Mouse (Mus musculus) adrenal gland, postnatal 14 days (tissue): Measurements from ENCODE around the gene Wwox. TPM values are rescaled to one million over a fixed set of nuclear protein-coding genes. Genes with fewer than 3 reads are reported as not detected.

Source experiments
- DNase-seq: peaks from one replicate; pipeline ENCODE4 v3.0.0; 2021; ENCODE audit warnings: mixed read lengths
- total RNA-seq: library from RNA; stranded (reverse); gene quantifications from 2 replicates; pipeline ENCODE4 v1.2.3, GENCODE M21; 2021

Wwox gene
- total RNA-seq, 1 experiment from 2014 or later: 22.4 TPM

- no peak for DNase-seq
Measured at GRCm38 (mm10) chr8:114743185-114743915, 303.9 kb downstream of the Wwox start.

GRCm38 (mm10) chr8:114746373-114746772, 306.9 kb downstream of the Wwox start:
- DNase-seq: no peak

- no peak for DNase-seq
Measured at GRCm38 (mm10) chr8:114751376-114752135, 312.1 kb downstream of the Wwox start.

DNA sequence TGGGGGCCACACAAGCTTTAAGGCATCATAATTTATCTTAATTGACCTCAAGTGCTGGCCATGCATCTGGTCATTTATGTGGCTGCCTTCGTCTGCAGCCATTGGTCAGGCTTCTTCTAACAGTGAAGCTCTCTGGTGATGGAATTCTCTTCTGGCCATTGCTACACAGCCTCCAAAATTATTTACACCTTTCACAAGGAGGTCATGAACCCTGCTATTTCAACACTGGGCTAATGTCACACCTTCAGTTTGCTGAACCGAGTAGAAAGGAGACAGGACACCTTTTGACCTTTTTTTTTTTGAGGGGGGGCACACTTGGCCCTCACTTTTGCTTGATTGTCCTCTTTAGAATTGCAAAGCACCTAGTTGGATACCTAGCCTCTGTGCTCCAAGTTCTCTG, 320.2 kb downstream of the Wwox start:
- DNase-seq: no peak

DNA sequence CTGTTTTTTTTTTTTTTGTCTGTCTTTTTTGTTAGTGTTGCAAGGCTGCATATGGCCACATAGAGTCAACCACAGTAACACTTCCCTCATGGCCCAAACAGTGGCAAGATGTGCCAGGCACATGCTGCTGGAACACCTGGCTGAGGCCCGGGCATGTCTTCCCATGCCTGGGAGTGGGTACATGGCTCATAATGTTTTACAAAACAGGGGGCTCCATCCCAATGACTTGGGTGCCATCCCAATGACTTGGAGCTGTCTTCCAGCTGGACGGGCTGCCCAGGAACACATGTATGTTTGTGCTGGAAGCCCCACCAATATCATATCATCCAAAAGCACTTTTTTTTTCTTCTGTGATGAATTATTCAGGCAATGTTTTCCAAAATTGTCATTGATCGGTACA, 329.1 kb downstream of the Wwox start:
- no peak for DNase-seq

- peak; percentile 85 for DNase-seq
Measured at GRCm38 (mm10) chr8:114770856-114771776, 331.7 kb downstream of the Wwox start.

GRCm38 (mm10) chr8:114772276-114772849, 332.9 kb downstream of the Wwox start:
- no peak for DNase-seq

DNA sequence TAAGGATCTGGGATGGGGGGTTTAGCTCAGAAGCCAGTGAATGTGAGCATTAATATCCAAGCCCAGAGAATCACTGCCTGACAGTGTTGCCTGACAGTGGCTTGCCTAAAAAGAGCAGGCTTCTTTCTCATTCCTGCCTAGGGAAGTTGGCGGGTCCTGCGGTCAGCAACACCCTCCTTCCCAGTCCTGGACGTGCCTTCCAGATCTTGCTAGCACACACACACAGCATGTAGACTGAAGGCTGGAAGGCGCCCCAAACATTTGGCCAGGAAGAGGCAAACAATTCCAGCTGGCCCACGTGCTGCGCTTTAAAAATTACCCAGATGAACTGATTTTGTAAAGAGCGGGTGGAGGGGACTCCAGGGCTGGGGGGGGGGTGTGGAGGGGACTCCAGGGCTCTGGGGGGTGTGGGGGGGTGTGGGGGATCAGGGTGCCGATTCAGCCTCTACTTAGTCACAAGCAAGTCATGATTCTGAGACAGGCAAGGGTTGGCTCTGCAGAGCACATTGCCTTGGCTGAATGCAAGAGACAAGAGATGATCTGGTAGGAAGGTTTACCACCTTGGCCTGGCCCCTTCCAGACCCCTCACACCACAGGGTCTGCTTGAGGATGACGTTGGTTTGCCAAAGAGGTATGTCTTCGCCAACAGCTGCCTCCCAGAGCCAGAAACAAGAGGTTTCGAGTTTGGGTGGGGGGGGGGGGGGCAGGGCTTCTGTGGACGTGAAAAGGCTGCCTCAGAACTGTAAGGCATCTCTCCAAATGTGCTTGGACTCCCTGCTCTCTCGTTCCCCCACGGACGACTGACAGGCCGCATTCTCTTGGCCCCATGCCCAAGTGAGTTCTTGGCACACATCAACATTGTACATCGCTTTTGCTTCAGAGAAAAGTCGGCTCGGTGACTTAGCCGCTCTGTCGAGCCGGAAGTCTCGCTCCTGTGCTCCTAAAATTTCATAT, 334.3 kb downstream of the Wwox start:
- DNase-seq: peak; percentile 85

DNA sequence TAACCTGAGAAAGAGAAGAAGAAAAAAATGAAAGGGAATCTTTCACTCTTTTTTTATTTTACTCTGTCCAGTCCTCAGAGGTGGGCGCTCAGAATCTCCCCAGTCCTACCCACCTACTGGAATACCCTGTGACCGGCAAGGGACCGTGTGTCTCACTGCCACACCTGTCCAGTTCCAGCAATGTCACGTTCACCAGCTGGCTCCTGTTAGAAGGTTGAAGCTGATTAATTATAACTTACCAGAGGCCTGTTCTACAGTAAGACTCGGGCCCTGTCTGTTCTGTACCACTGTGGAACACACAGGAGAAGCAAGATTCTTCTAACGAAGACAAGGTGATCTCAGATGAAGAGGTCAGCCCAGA, 334.9 kb downstream of the Wwox start:
- DNase-seq: no peak

DNA sequence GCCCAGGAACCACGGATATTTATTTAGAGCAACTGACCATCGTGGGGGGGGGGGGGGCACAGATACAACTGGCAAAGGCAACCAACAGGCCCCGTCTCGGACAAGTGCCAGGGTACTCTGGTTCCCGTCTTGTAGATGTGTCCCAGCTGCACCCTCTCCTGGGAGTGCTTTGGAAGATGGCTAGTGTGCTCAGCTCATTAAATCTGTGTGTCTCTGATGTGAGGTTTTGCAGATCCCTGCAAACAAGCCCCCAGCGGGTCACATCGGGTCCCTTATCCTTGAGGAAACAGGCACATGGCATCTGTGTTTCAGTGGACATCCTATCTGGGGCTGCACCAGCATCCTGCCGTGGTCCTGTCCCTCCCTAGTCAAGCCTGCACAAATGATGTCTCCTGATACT, 336.1 kb downstream of the Wwox start:
- no peak for DNase-seq

GRCm38 (mm10) chr8:114776696-114777095, 337.2 kb downstream of the Wwox start:
- no peak for DNase-seq

DNA sequence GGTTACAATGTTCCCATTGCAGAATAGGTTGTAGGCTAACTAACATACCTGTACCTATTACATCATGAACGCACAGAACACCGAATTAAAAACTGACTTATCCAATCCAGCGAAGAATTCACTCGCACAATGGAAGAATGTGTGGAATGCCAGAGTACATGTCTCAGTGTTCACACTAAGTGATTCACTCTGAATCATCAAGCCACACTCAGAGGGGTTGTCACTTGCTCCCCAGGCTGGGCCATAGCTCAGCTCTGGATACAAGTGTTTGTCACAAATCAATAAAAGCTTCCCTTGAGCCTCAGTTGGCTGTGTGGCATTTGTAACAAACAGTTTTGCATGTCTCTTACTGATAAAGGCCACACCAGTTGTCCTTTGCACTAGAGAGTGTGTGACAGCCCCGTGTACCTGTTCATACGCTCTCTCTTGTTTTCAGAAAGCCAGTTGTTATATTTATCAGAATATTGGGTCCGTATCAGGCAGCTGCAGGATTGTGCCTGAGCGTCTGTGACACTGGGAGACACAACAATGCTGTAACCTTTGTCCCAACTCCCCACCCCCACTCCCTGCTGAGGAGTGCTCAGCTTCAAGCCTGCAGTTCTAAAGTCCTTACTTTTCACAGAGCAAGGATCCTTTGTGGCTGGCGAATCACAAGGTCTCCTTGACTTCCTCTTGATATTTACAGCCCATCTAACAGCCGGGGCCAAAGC, 338.0 kb downstream of the Wwox start:
- peak; percentile 27 for DNase-seq

DNA sequence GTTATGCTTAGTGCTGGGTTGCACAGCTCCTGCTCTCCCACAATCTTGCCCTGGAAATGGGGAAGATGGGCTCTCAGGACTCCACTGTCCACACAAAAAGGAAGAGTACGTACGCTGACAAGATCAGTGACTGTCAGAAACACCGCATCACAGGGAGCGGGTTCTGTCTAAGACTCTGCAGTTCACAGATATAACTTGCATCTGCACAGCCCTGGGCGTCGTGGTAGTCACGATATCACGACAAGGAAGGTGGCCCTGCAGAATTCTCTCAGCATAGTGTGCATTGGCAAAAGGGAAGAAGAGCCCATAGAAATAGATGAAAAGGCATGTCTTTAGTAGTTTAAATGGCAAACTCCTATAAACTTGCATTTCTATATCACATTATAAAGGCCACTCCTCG, 339.5 kb downstream of the Wwox start:
- no peak for DNase-seq

DNA sequence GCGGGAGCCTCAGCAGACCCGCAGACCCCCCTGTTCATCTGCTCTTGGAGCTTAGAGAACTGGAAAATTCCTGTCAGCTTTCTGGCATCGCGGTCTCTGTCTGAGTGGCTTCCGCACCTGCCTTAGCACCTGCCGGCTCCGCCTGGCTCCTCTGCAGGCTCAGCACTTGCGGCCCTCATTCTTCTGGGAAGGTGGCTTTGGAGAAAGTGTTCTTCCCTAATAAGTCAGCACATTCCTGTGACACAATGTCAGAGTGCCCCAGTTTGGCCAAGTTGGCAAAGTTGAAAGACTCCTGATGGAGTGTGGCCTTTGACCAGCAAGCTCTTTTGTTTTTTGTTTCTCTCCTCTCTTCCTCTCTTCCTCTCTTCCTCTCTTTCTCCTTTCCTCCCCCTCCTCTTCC, 343.9 kb downstream of the Wwox start:
- DNase-seq: no peak

- DNase-seq: no peak
Measured at GRCm38 (mm10) chr8:114785834-114786233, 346.4 kb downstream of the Wwox start.

DNA sequence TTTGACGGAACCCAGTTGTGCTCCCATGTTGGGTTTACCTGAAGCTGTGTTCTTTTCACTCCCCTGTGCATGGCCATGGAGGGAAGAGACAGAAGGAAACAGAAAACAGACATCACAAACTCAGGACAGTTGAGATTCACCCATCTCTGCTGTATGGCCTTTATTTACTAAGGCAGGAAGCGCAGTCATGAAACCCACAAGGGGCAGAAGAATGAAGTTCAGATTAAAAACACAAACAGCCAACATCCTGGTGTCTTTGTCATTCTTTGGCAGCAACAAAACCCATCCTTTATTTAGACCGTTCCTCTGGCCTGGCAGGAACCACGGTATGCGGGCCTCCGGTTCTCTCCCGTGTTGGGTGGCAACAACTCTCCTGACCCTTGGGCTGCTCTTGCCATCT, 350.2 kb downstream of the Wwox start:
- no peak for DNase-seq

DNA sequence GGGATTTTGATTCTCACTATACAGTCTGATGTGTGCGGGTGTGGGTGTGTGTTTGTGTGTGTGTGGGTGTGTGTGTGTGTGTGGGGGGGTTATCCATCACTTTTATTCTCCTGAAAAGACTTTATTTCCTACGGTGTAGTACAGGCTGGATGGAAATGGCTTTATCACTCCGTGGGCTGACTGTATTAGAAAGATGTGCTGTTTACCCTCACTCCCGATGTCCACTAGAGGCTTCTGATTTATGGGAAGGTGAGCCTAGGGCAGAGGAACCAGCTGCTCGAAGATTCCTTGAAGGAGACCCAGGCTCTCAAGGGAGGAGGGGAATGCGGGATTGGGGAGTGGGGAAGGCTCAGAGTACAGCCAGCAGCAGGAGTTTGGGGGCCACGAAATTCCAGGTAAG, 351.3 kb downstream of the Wwox start:
- no peak for DNase-seq

- DNase-seq: no peak
Measured at GRCm38 (mm10) chr8:114793682-114794081, 354.2 kb downstream of the Wwox start.

DNA sequence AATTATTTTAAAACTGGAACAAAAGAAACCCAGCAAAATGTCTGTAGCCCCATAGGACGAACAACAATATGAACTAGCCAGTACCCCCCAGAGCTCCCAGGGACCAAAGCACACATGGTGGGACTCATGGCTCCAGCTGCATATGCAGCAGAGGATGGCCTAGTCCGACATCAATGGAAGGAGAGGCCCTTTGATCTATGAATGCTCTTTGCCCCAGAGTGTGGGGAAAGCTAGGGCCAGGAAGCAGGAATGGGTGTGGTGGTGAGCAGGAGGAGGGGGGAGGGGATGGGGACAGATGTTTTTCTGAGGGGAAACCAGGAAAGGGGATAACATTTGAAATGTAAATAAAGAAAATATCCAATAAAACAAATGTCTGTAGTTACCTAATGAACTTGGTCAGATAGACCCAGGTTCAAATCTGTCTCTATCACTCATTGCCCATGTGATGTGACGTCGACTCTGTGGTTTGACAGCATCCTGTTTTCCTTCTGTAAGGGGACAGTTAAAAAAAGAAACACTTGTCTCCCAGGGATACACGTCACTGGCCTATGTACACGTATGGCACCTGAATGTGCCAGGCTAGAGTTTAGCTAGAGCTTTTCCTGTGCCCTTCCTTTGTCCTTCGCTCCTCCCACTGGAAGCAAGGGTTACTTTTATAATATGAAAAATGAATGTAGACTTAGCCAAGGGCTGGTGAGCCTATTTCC, 362.1 kb downstream of the Wwox start:
- DNase-seq: no peak

GRCm38 (mm10) chr8:114803113-114803512, 363.7 kb downstream of the Wwox start:
- DNase-seq: peak; percentile 58
